Mouse (Mus musculus) C2C12 (cell line): ENCODE data around the gene Aox1.

Experiments
- CEBPB ChIP-seq: IDR thresholded peaks from one replicate; pipeline ENCODE4 v1.6.1; 2011; ENCODE audit warnings: low read depth, mild to moderate bottlenecking, control low read depth, moderate library complexity
- CTCF ChIP-seq: IDR thresholded peaks from one replicate; pipeline ENCODE4 v1.5.1; 2011; ENCODE audit not compliant: control insufficient read depth, insufficient read depth, insufficient read length
- MAX ChIP-seq: IDR thresholded peaks from one replicate; pipeline ENCODE4 v1.6.1; 2011; ENCODE audit warnings: mild to moderate bottlenecking, control low read depth
- USF1 ChIP-seq: IDR thresholded peaks from one replicate; pipeline ENCODE4 v1.6.1; 2011; ENCODE audit warnings: low read depth, mild to moderate bottlenecking, control low read depth, moderate library complexity

DNA sequence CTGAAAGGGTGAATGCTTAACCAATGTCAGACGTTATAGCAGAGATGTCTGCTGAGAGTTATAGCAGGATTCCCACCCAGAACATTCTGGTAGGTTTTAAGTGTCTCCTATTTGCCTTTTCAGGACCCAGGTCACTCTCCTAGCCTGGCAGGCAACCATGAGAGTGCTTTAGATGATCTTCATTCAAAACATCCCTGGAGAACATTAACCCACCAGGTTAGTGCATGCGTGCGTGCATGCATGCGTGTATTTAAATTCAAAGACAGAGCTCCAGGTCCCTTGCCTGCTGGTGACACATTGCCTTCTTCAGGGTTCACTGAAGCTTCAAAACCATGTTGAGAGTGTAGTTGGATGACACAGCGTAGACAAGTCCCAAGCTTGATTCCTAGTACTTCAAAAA is 35.4 kb downstream of the Aox1 start:
- TF ChIP-seq CTCF (no peak), USF1 (no peak), MAX (no peak), CEBPB (no peak)
